21 mouse cellular contexts compared by ENCODE assay signal in genomic region chr3:146399203-146399602, GRCm38 (mm10). TPM values are rescaled to one million over a fixed set of nuclear protein-coding genes. Genes with fewer than 3 reads are reported as not detected.
DNase-seq lines count a peak whose midpoint lies in the region; ATAC-seq lines count a peak whose summit lies in the region.
"Had no signal": no experiment of that assay in that cellular context is flagged by ENCODE, and none has a peak within 500 bp of the region (broad histone marks: within the 10 kb centered on the region; RNA-seq: fewer than 3 reads in every experiment).

No protein-coding gene starts in this region.

- no peaks in the 10 kb centered on the region for H3K9me3 ChIP-seq in forebrain, embryonic 16.5 days (ENCODE audit: control insufficient read depth, low read length)
- H3K9me3 ChIP-seq in forebrain, embryonic 13.5 days (replicated peaks) = peaks cover 5% of the 10 kb centered on the region; the same call in 1 of the 2 replicates
- H3K9me3 ChIP-seq: hindbrain, embryonic 15.5 days had no signal

- no peak overlapping the region for H3K9ac ChIP-seq in forebrain, embryonic 16.5 days (replicated peaks; ENCODE audit: low read depth, low read length)
- H3K9ac ChIP-seq in forebrain, embryonic 13.5 days = no peak overlapping the region
- H3K9ac ChIP-seq: embryonic facial prominence, embryonic 15.5 days; heart, embryonic 13.5 days; hindbrain, embryonic 15.5 days had no signal

- no peaks in the 10 kb centered on the region for H3K36me3 ChIP-seq in forebrain, embryonic 16.5 days (ENCODE audit: control insufficient read depth, insufficient read depth)
- no peaks in the 10 kb centered on the region for H3K36me3 ChIP-seq in forebrain, embryonic 13.5 days (ENCODE audit: poor library complexity, severe bottlenecking)
- H3K36me3 ChIP-seq: embryonic facial prominence, embryonic 15.5 days; heart, embryonic 13.5 days; hindbrain, embryonic 15.5 days had no signal

- peak; percentile 49 for DNase-seq in layer of hippocampus, adult 9-11 months
- DNase-seq in layer of hippocampus, postnatal 14 days (ENCODE audit: low spot score in 2 of 2) = no peak
- DNase-seq in right cerebral cortex, postnatal 25 days = peak; percentile 47
- no peak for DNase-seq in right cerebral cortex, postnatal 4 days
- DNase-seq in spleen, postnatal 36 days (ENCODE audit: low spot score in 2 of 2) = no peak
- no peak for DNase-seq in ovary, postnatal 10 days (ENCODE audit: low spot score)
- DNase-seq: adrenal gland, adult 8-10 months; adrenal gland, postnatal 36 days; cerebellum, adult 11 months; cerebellum, adult 8-10 months; cerebellum, postnatal 14 days; embryo, embryonic 11 days; gastrocnemius, postnatal 36 days; heart, adult 11 months; heart, postnatal 36 days had no signal

- peak; percentile 24 for ATAC-seq in forebrain, embryonic 16.5 days
- no peak; the same call in 1 of the 2 replicates for ATAC-seq in forebrain, embryonic 13.5 days
- ATAC-seq: forebrain, embryonic 14.5 days had no signal

- H3K4me2 ChIP-seq in forebrain, embryonic 16.5 days (ENCODE audit: low read length) = no peak overlapping the region
- no peak overlapping the region for H3K4me2 ChIP-seq in forebrain, embryonic 13.5 days
- H3K4me2 ChIP-seq: embryonic facial prominence, embryonic 15.5 days; heart, embryonic 13.5 days; hindbrain, embryonic 15.5 days had no signal

- no peaks in the 10 kb centered on the region for H3K27me3 ChIP-seq in forebrain, embryonic 16.5 days (replicated peaks; ENCODE audit: control insufficient read depth, insufficient read depth, low read length)
- no peaks in the 10 kb centered on the region for H3K27me3 ChIP-seq in forebrain, embryonic 13.5 days
- H3K27me3 ChIP-seq: embryonic facial prominence, embryonic 15.5 days; hindbrain, embryonic 15.5 days had no signal

- 75% methylated on average over 5 of the region's 5 CpGs for WGBS in forebrain, embryonic 16.5 days
- WGBS in forebrain, embryonic 13.5 days = 86% methylated on average over 5 of the region's 5 CpGs

- no peak overlapping the region for H3K4me3 ChIP-seq in forebrain, embryonic 16.5 days (replicated peaks; ENCODE audit: low read length)
- no peak overlapping the region for H3K4me3 ChIP-seq in forebrain, embryonic 13.5 days
- H3K4me3 ChIP-seq: embryonic facial prominence, embryonic 15.5 days; heart, embryonic 13.5 days; hindbrain, embryonic 15.5 days had no signal

- peaks cover 5% of the 10 kb centered on the region for H3K4me1 ChIP-seq in forebrain, embryonic 16.5 days (replicated peaks; ENCODE audit: control insufficient read depth, insufficient read depth, low read length)
- H3K4me1 ChIP-seq in forebrain, embryonic 13.5 days = 0 out of 2 replicates have a peak, but pooled peaks cover 4% of the 10 kb centered on the region

- no peak overlapping the region for H3K27ac ChIP-seq in forebrain, embryonic 16.5 days (ENCODE audit: low read length)
- no peak overlapping the region for H3K27ac ChIP-seq in forebrain, embryonic 13.5 days
- H3K27ac ChIP-seq: embryonic facial prominence, embryonic 15.5 days; heart, embryonic 13.5 days; hindbrain, embryonic 15.5 days had no signal

RNA-seq across cellular contexts. Expression of gene Ssx2ip, which starts 5.2 kb away (rescaled TPM):
- polyA plus RNA-seq in forebrain, embryonic 16.5 days (2015; fragmentation: Nextera tagmentation; extraction: Ambion mirVana) = 22.5 and 26.1 TPM in 2 replicates
- polyA plus RNA-seq in forebrain, embryonic 13.5 days (2015; fragmentation: Nextera tagmentation; extraction: Ambion mirVana) = 22.8 and 23.3 TPM in 2 replicates
- total RNA-seq in layer of hippocampus, postnatal 14 days (2021) = 100 to 1,000 TPM; 151 to 155 TPM

RNA-seq across cellular contexts. Expression of gene Ctbs, which starts 50.4 kb away (rescaled TPM):
- 4.0 and 4.2 TPM in 2 replicates for polyA plus RNA-seq in forebrain, embryonic 16.5 days (2015; fragmentation: Nextera tagmentation; extraction: Ambion mirVana)
- 3.1 and 3.5 TPM in 2 replicates for polyA plus RNA-seq in forebrain, embryonic 13.5 days (2015; fragmentation: Nextera tagmentation; extraction: Ambion mirVana)
- total RNA-seq in layer of hippocampus, postnatal 14 days (2021) = 1 to 10 TPM; 6.6 to 7.4 TPM

Comparison
In these comparisons a context has a peak if more than half of its experiments do, and no peak if none do; other contexts are left out.
1. DNase-seq: peak in layer of hippocampus, adult 9-11 months (single experiment) and right cerebral cortex, postnatal 25 days (single experiment); none in layer of hippocampus, postnatal 14 days (0 of 2), right cerebral cortex, postnatal 4 days (single experiment), spleen, postnatal 36 days (0 of 2) and ovary, postnatal 10 days (single experiment).